Mouse (Mus musculus): ENCODE measurements around the gene Ssrp1.

Gene Ssrp1

GRCm38 (mm10) chr2:85088716-85089646 is 51.9 kb downstream of the Ssrp1 start:
- DNase-seq: peak; percentile 90

- no peak for DNase-seq
These were observed 54.3 kb downstream of the Ssrp1 start for GRCm38 (mm10) chr2:85091325-85091724.

GRCm38 (mm10) chr2:85093376-85093775 is 56.3 kb downstream of the Ssrp1 start:
- DNase-seq: peak; percentile 81

GRCm38 (mm10) chr2:85095906-85096305 is 58.9 kb downstream of the Ssrp1 start:
- DNase-seq: no peak

Data from lung, postnatal 36 days (tissue).